Mouse (Mus musculus) stomach, postnatal 0 days (tissue): Measurements from ENCODE around the gene Gm14190. TPM values are rescaled to one million over a fixed set of nuclear protein-coding genes. Genes with fewer than 3 reads are reported as not detected.
"Not testable (repeated sequence)": the region's sequence is repeated elsewhere in the genome, so short reads cannot be mapped to it uniquely, and the experiment has no call there.

ENCODE experiments used
- ATAC-seq: fragments of 200-750 bp; cut with Nextera tagmentation; 2 replicates; pipeline ENCODE4 v1.8.0; 2017; ENCODE audit not compliant: low FRiP score, low TSS enrichment
- DNase-seq: peaks from one replicate; pipeline ENCODE4 v3.0.0-alpha.2; 2016; ENCODE audit warnings: low spot score
- H3K27ac ChIP-seq: fragments of 300-500 bp; sonication (generic); replicated peaks from 2 replicates; pipeline ENCODE4 v1.5.1; 2014; ENCODE audit warnings: mild to moderate bottlenecking, control low read depth
- H3K27me3 ChIP-seq: fragments of 300-500 bp; sonication (generic); 2 replicates; pipeline ENCODE4 v1.6.1; 2014; ENCODE audit warnings: low read length; ENCODE audit not compliant: control insufficient read depth, insufficient read depth
- H3K36me3 ChIP-seq: fragments of 300-500 bp; sonication (generic); 2 replicates; pipeline ENCODE4 v1.6.1; 2014; ENCODE audit warnings: low read length, mixed read lengths; ENCODE audit not compliant: control insufficient read depth, insufficient read depth
- H3K4me1 ChIP-seq: fragments of 300-500 bp; sonication (generic); replicated peaks from 2 replicates; pipeline ENCODE4 v1.6.1; 2014; ENCODE audit warnings: antibody characterized with exemption; ENCODE audit not compliant: control insufficient read depth, insufficient read depth
- H3K4me2 ChIP-seq: fragments of 300-500 bp; sonication (generic); replicated peaks from 2 replicates; pipeline ENCODE4 v1.6.1; 2014; ENCODE audit warnings: low read depth, mild to moderate bottlenecking, control low read depth, moderate library complexity
- H3K4me3 ChIP-seq: fragments of 300-500 bp; sonication (generic); 2 replicates; pipeline ENCODE4 v1.5.1; 2014; ENCODE audit warnings: low read depth, low read length, control low read depth
- H3K9ac ChIP-seq: fragments of 300-500 bp; sonication (generic); 2 replicates; pipeline ENCODE4 v1.6.1; 2014; ENCODE audit warnings: mild to moderate bottlenecking, low read length, control low read depth, mixed read lengths
- H3K9me3 ChIP-seq: fragments of 300-500 bp; sonication (generic); 2 replicates; pipeline ENCODE4 v1.6.1; 2016; ENCODE audit warnings: low read length; ENCODE audit not compliant: control insufficient read depth
- CTCF ChIP-seq: IDR thresholded peaks from 2 replicates; pipeline ENCODE4 v1.5.1; 2016; ENCODE audit warnings: antibody characterized with exemption, low read depth, mild to moderate bottlenecking, moderate library complexity
- EP300 ChIP-seq: optimal IDR thresholded peaks from 2 replicates; pipeline ENCODE3; 2016; ENCODE audit warnings: antibody characterized with exemption
- WGBS: fragments of 180-500 bp; shearing (Covaris S2); extraction: QIAGEN DNeasy Blood & Tissue Kit; methylation state at CpG from one replicate; pipeline ENCODE4 v1.1.7; 2014; 5-methylcytosine and 5-hydroxymethylcytosine counted together
- polyA plus RNA-seq: library from polyadenylated mRNA; unstranded; fragments of >200 nt; fragmentation: Nextera tagmentation; extraction: Ambion mirVana; gene quantifications from 2 replicates; pipeline ENCODE4 v1.2.1, GENCODE M21; 2015

Gm14190 gene
- polyA plus RNA-seq, 1 experiment from 2014 or later: not detected

DNA sequence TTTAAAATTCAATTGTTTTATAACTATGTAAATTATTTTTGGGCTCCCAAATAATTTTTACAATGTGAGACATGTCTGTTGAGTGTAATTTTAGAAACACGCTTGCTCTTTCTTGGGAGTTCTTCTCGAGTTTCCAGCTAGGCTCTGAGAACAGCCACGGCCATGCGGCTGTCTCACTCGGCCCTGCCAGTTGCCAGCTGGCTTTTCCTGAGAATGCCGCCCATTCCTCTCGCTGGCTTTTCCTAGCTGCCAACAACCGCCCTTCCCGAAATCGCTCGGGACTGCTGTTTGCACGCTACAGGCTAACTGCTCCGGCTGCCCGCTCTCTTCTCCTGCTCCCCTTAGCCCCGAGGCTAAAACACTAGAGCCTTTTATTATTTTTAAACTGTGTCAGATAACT is 44.1 kb downstream of the Gm14190 start:
- Histone ChIP-seq H3K27ac (no peak overlapping the region), H3K27me3 (no peaks in the 10 kb centered on the region), H3K9me3 (no peaks in the 10 kb centered on the region), H3K4me2 (no peak overlapping the region), H3K9ac (no peak overlapping the region), H3K4me1 (no peaks in the 10 kb centered on the region), H3K36me3 (no peaks in the 10 kb centered on the region), H3K4me3 (no peak overlapping the region)
- ATAC-seq: no peak
- TF ChIP-seq CTCF: no peak
- no peak for TF ChIP-seq EP300
- no peak for DNase-seq
- 90% methylated on average over 15 of the region's 15 CpGs for WGBS

DNA sequence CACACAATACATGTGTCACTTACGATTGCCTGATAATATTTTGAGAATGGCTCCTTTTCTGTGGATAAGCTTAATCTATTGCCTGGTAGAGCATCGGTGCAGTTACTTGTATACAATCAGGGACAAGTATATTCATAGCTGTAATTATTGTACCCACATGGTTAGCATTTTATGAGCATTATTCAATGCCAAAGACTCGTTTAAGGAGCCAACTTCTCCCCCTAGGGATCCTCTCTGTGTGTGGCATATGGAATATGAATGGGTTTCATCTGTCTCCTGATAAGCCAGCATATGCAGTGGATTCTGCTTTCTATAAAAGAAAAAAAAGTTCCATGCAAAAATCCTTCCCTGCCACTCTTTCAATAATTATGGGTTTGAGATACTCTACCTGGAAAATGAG is 46.2 kb downstream of the Gm14190 start:
- Histone ChIP-seq H3K27ac (no peak overlapping the region), H3K4me2 (no peak overlapping the region), H3K36me3 (no peaks in the 10 kb centered on the region), H3K27me3 (no peaks in the 10 kb centered on the region), H3K9ac (no peak overlapping the region), H3K9me3 (no peaks in the 10 kb centered on the region), H3K4me3 (no peak overlapping the region), H3K4me1 (no peaks in the 10 kb centered on the region)
- no peak for DNase-seq
- WGBS: 62% methylated on average over 3 of the region's 3 CpGs
- no peak for TF ChIP-seq CTCF
- TF ChIP-seq EP300: no peak
- no peak for ATAC-seq

DNA sequence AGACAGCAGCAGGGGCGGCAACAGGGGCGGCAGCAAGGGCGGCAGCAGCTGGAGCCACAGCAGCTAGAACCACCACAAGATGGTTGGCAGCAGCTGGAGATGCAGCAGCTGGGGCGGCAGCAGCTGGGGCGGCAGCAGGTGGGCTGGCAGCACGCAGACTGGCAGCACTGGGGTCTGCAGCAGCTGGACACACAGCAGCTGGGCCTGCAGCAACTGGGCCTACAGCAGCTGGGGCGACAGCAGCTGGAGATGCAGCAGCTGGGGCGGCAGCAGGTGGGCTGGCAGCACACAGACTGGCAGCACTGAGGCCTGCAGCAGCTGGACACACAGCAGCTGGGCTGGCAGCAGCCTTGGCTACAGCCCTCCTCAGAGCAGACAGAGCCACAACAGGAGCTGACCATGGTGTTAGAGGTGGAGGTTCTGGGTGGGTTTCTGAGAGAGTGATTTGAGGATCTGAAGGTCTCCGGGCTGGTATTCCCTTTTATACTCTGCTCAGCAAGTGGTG is 46.9 kb downstream of the Gm14190 start, which contains the start of gene Krtap4-7:
Gene Krtap4-7, minus strand, starts transcription at position 455 of the 505 bp plus-strand sequence.
- H3K4me3 ChIP-seq, ATAC-seq, H3K27ac ChIP-seq, H3K9ac ChIP-seq, H3K4me2 ChIP-seq, H3K36me3 ChIP-seq, H3K27me3 ChIP-seq, DNase-seq, H3K9me3 ChIP-seq, H3K4me1 ChIP-seq: not testable (repeated sequence)
- WGBS: 82% methylated on average over 9 of the region's 9 CpGs

DNA sequence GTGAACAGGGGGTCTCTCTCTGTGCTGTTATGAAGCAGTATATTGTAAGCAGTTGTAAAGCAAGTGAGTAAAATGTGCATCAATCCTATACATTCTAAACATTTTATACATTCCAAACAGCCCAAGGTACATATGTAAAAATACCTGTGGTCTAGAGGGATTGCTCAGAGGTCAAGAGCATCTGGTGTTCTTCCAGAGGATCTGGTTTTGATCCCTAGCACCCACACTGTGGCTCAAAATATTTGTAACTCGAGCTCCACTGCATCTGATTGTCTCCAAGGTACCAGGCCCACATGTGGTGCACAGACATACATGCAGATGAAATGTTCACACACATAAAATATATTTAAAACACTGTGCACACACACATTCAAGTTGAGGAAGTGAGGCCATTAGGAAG is 49.6 kb downstream of the Gm14190 start:
- WGBS: 25% methylated on average over 1 of the region's 1 CpGs
- Histone ChIP-seq H3K4me3 (no peak overlapping the region), H3K27ac (no peak overlapping the region), H3K9me3 (no peaks in the 10 kb centered on the region), H3K4me2 (no peak overlapping the region), H3K36me3 (no peaks in the 10 kb centered on the region), H3K4me1 (no peaks in the 10 kb centered on the region), H3K9ac (no peak overlapping the region), H3K27me3 (no peaks in the 10 kb centered on the region)
- DNase-seq: no peak
- no peak for TF ChIP-seq CTCF
- no peak for ATAC-seq

Other genes starting within 250 kb of the Gm14190 start
- 204 and 221 TPM in 2 replicates for gene Krt23, start 197.6 kb downstream of the Gm14190 start, polyA plus RNA-seq
- gene Krt39, start 169.4 kb downstream of the Gm14190 start, polyA plus RNA-seq: 0.07 TPM in 1 of 2 replicates, not detected in the other
- gene Krt40, start 147.6 kb downstream of the Gm14190 start, polyA plus RNA-seq: not detected in 2 replicates
- gene Krtap3-3, start 139.9 kb downstream of the Gm14190 start, polyA plus RNA-seq: not detected in 2 replicates
- gene Krtap3-2, start 133.9 kb downstream of the Gm14190 start, polyA plus RNA-seq: 0.19 and 0.34 TPM in 2 replicates
- not detected in 2 replicates for gene Gm11939, start 131.3 kb downstream of the Gm14190 start, polyA plus RNA-seq
- not detected in 2 replicates for gene Krtap3-1, start 124.1 kb downstream of the Gm14190 start, polyA plus RNA-seq
- gene Krtap1-5, start 109.7 kb downstream of the Gm14190 start, polyA plus RNA-seq: not detected in 2 replicates
- not detected in 2 replicates for gene Krtap1-4, start 107.1 kb downstream of the Gm14190 start, polyA plus RNA-seq
- gene Krtap1-3, start 99.4 kb downstream of the Gm14190 start, polyA plus RNA-seq: not detected in 2 replicates
- not detected in 2 replicates for gene Krtap9-3, start 92.6 kb downstream of the Gm14190 start, polyA plus RNA-seq
- not detected in 2 replicates for gene Gm11938, start 87.4 kb downstream of the Gm14190 start, polyA plus RNA-seq
- gene Gm11937, start 80.6 kb downstream of the Gm14190 start, polyA plus RNA-seq: not detected in 2 replicates
- not detected in 2 replicates for gene Krtap2-4, start 75.9 kb downstream of the Gm14190 start, polyA plus RNA-seq
- not detected in 2 replicates for gene Gm11562, start 70.3 kb downstream of the Gm14190 start, polyA plus RNA-seq
- not detected in 2 replicates for gene Krtap4-1, start 62.5 kb downstream of the Gm14190 start, polyA plus RNA-seq
- gene Krtap4-2, start 55.7 kb downstream of the Gm14190 start, polyA plus RNA-seq: not detected in 2 replicates
- not detected in 2 replicates for gene Krtap4-7, start 46.7 kb downstream of the Gm14190 start, polyA plus RNA-seq
- gene Gm11555, start 40.5 kb downstream of the Gm14190 start, polyA plus RNA-seq: not detected in 2 replicates
- not detected in 2 replicates for gene Gm11563, start 31.8 kb downstream of the Gm14190 start, polyA plus RNA-seq
- not detected in 2 replicates for gene Krtap4-6, start 24.8 kb downstream of the Gm14190 start, polyA plus RNA-seq
- gene Gm14180, start 43.5 kb upstream of the Gm14190 start, polyA plus RNA-seq: not detected in 2 replicates
- gene Gm11595, start 82.2 kb upstream of the Gm14190 start, polyA plus RNA-seq: not detected in 2 replicates
- not detected in 2 replicates for gene Krtap4-8, start 90.0 kb upstream of the Gm14190 start, polyA plus RNA-seq
- gene Krtap4-9, start 94.5 kb upstream of the Gm14190 start, polyA plus RNA-seq: not detected in 2 replicates
- gene Gm11596, start 102.7 kb upstream of the Gm14190 start, polyA plus RNA-seq: not detected in 2 replicates
- not detected in 2 replicates for gene Gm11569, start 108.2 kb upstream of the Gm14190 start, polyA plus RNA-seq
- gene Gm11554, start 113.7 kb upstream of the Gm14190 start, polyA plus RNA-seq: not detected in 2 replicates
- gene Krtap4-13, start 119.2 kb upstream of the Gm14190 start, polyA plus RNA-seq: not detected in 2 replicates
- gene Gm11564, start 124.9 kb upstream of the Gm14190 start, polyA plus RNA-seq: not detected in 2 replicates
- gene 2300003K06Rik, start 147.3 kb upstream of the Gm14190 start, polyA plus RNA-seq: not detected in 2 replicates
- not detected in 2 replicates for gene Krtap4-16, start 160.9 kb upstream of the Gm14190 start, polyA plus RNA-seq
- gene Gm11568, start 167.2 kb upstream of the Gm14190 start, polyA plus RNA-seq: not detected in 2 replicates
- not detected in 2 replicates for gene Gm11559, start 173.7 kb upstream of the Gm14190 start, polyA plus RNA-seq
- not detected in 2 replicates for gene Krtap9-1, start 182.6 kb upstream of the Gm14190 start, polyA plus RNA-seq
- gene Gm11567, start 188.4 kb upstream of the Gm14190 start, polyA plus RNA-seq: not detected in 2 replicates
- not detected in 2 replicates for gene Krtap31-1, start 217.2 kb upstream of the Gm14190 start, polyA plus RNA-seq
- gene Gm11565, start 224.0 kb upstream of the Gm14190 start, polyA plus RNA-seq: not detected in 2 replicates
- not detected in 2 replicates for gene Krtap31-2, start 245.6 kb upstream of the Gm14190 start, polyA plus RNA-seq